Mouse (Mus musculus) cortical plate, adult 2 months (tissue): ENCODE results near the gene Igfbp6.

Experiments
- CTCF ChIP-seq: fragments of 200-500 bp; IDR thresholded peaks from 2 replicates; pipeline ENCODE4 v1.5.1; 2011; ENCODE audit warnings: mild to moderate bottlenecking, control low read depth, low read length; ENCODE audit not compliant: insufficient read depth; ENCODE audit errors: extremely low read depth
- POLR2A ChIP-seq: fragments of 200-500 bp; IDR thresholded peaks from 2 replicates; pipeline ENCODE4 v1.6.1; 2011; ENCODE audit warnings: mild to moderate bottlenecking, low read length, control low read depth; ENCODE audit not compliant: insufficient read depth; ENCODE audit errors: extremely low read depth

DNA sequence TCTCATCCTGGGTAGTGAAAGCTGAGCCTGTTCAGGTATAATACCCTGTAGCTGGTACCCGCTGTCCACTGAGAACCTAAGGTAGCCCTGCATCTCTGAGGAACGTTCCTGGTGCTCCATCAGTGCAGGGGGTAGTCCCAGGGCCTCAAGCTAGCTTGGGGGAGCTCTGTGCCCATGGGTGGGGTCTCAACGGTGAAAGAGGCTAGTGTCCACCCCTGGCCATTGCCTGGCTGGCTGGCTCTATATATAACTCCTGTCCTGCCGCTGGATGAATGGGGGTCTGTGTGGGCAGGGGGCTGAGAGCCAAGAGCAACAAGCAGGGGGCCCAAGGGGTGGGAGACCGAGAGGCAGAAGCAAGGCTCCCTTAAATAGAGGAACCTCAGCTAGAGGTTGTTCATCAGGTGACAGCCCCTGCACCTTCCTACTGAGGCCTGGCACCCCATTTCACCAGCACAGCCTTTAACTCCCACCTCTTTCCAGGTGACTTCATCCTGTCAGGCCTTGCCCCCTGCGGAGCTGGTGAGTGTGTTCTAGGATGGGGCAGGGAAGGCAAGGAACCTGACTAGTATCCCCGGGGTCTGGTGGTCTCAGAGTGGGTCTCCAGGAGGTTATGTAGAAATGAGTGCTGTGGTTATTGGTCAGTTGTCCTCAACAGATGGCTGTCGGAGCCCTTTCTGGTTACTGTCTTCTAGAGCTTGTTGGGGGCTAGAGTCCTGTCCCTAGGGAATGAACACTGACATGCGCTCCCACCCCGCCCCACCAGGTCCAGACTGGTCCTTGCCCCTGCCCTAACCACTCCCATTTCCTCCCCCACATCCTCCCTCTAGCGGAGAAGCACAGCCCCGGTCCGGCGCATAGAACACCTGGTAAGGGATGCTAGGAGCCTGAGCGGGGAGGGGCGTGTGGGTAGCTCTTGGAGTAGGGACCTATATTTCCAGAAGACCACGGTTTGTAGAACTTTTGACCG lies 38.1 kb upstream of the Igfbp6 start:
- TF ChIP-seq POLR2A = no peak
- TF ChIP-seq CTCF = no peak
